Mouse (Mus musculus): ENCODE measurements around the gene Wfdc15a. TPM values are rescaled to one million over a fixed set of nuclear protein-coding genes. Genes with fewer than 3 reads are reported as not detected.

Gene Wfdc15a
- total RNA-seq (2023): not detected

DNA sequence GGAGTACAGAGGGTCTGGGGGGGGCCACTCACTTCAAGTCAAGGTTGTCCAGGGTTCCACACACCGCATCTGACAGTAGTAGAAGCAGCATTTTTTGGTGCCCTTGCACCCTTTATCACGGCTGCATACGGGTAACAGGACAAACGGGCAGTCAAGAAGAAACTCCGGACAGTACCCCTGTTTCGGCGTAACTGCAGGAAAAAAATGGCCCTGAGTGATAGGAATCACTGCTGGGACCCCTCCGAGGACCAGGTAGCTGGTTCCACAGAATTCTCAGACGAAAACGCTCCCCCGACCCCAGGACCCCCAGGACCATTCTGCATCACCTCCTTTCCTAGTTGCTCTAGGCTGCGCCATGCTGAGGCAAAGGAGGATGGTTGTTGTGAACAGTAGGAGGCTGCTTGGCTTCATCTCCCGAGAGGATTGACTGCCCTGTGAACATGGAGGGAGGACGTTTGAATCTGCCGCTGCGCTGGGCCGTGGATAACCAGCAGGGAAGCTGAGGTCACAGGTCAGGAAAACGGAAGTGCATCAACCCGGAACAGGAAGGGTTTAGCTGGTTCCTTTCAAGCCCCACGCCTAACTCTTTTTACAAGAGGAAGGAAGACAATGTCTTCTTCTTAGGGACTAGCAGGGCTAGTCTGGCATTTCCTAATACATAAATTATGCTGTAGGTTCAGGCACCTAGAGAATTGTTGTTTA, at the start of gene Wfdc15a:
TSS of gene Wfdc15a (minus strand) at position 505 of the 702 bp plus-strand sequence.

DNA sequence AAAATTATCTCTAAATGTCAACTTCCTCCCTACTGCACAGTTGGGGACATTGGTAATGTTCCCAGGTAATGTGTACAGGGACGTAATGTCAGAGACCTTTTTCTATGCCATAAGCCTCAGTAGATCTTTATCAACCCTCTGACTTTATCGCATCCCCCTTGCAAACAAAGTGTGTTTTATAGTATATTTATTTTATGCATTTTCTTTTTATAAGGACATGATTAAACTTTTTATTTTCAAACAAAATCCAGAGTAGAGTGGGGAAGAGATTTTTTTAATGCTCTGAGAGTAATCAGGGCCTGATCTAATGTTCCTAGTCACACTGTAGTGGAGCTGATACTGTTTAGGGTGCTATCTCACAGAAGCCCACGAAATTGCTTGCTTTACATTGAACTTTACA, 38.4 kb upstream of the Wfdc15a start, which contains the start of gene Svs2:
TSS of gene Svs2 (minus strand) at position 101 of the 400 bp plus-strand sequence.

DNA sequence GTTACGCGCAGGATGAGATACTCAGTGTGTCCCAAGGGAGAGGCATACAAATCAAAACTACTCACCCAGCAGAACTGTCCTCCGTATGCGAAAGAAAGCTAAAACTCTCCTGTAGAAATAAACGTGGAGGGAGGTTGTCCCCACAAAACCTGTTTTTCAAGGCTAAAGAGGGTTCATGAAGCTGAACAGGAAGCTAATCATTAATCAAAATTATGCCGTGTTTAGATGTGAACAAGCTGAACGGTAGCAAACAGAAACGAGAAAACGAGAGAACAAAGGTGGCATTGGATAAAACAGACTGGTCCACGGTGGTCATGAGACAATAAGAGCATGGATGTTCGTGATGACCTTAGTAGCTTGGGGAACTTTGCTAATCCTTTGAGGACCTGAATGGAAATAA, 21.6 kb upstream of the Wfdc15a start, which contains the start of gene Wfdc15b:
TSS of gene Wfdc15b (minus strand) at position 139 of the 400 bp plus-strand sequence.

DNA sequence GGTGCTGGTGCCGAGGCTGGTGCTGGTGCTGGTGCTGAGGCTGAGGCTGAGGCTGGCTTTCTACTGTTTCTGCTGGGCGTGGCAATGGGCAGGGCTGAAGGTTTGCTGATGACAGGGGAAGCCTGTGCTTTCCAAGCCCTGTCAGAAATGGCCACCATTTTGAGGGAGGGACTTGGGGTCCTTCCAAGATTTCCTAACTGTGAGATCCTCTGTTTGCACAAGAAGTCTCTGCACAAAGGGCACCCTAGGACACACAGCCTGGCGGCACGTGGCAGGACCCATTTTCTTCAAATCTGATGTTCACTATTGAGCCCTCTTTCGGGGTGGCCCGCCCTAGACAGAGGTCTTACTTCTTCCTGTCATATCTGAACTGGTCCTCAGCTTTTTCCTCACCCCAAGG, 9.4 kb downstream of the Wfdc15a start, which contains the start of gene Wfdc12:
TSS of gene Wfdc12 (minus strand) at position 33 of the 400 bp plus-strand sequence.

DNA sequence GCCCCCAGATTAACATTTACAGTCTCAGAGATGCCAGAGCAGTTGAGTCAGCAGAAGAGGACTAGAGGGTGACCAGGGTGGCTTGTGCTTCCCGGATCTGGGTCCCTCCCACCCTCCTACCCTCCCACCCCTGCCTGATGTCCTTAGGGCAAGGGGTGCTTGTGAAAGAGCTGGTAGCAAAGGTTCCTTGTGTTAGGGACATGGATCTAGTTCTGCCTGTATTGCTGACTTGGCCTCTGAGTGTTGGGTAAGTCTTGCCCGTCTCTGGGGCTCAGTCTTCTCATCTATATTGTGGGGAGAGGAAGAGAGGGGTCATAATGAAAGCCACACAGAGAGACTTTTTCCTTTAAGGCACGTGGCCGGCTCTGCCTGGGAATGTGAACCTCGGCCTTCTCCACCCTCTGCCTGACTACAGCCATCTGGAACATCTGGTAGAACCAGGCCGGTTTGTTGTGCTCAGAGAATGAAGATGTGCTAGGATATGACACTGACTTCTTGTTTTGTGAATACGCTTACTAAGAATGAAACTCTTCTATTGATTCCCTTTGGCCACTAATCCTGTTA, 17.2 kb downstream of the Wfdc15a start, which contains the start of gene Wfdc5:
TSS of gene Wfdc5 (minus strand) at position 51 of the 564 bp plus-strand sequence.

DNA sequence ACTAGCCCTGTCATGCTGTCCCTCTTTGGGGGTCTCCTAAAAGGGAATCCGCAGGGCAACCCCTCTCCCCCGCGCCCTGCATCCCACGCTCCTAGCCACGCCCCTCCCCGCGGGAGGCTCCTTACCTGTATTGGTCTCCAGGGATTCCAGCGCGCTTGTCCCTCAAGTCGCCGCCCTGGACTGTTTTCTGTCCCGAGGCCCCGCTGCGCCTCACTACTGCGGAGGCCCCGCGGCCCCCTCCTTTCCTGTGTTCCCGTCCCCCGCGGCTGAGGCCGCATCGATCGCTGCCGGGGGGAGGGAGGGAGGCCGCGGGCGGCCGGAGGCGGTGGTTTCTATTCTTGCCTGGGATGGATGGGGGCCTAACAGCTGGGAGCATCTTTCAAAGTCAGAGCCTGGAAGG, 29.0 kb downstream of the Wfdc15a start, which contains the start of gene Kcns1:
TSS of gene Kcns1 (minus strand) at position 212 of the 400 bp plus-strand sequence.

Other genes starting within 250 kb of the Wfdc15a start
- gene Ywhab, start 205.2 kb downstream of the Wfdc15a start, total RNA-seq (2023): 100 to 1,000 TPM; 130 to 135 TPM
- gene Pabpc1l, start 174.7 kb downstream of the Wfdc15a start, total RNA-seq (2023): 10 to 100 TPM in 1 of 2 experiments, 1 to 10 TPM in 1; 5.3 to 11.1 TPM
- 100 to 1,000 TPM; 323 to 326 TPM for gene Stk4, start 129.8 kb downstream of the Wfdc15a start, total RNA-seq (2023)
- 10 to 100 TPM; 75.3 to 84.3 TPM for gene Tomm34, start 129.0 kb downstream of the Wfdc15a start, total RNA-seq (2023)
- not detected for gene Kcns1, start 29.0 kb downstream of the Wfdc15a start, total RNA-seq (2023)
- gene Wfdc5, start 17.4 kb downstream of the Wfdc15a start, total RNA-seq (2023): not detected
- not detected for gene Wfdc12, start 9.5 kb downstream of the Wfdc15a start, total RNA-seq (2023)
- gene Wfdc15b, start 21.5 kb upstream of the Wfdc15a start, total RNA-seq (2023): not detected
- not detected for gene Svs2, start 38.3 kb upstream of the Wfdc15a start, total RNA-seq (2023)
- gene Svs3b, start 56.5 kb upstream of the Wfdc15a start, total RNA-seq (2023): not detected
- not detected for gene Svs4, start 78.3 kb upstream of the Wfdc15a start, total RNA-seq (2023)
- not detected for gene Svs3a, start 89.1 kb upstream of the Wfdc15a start, total RNA-seq (2023)
- gene Svs6, start 116.6 kb upstream of the Wfdc15a start, total RNA-seq (2023): not detected
- gene Svs5, start 132.6 kb upstream of the Wfdc15a start, total RNA-seq (2023): not detected
- 1 to 10 TPM; 6.9 to 9.3 TPM for gene Slpi, start 189.0 kb upstream of the Wfdc15a start, total RNA-seq (2023)
- gene Rbpjl, start 203.0 kb upstream of the Wfdc15a start, total RNA-seq (2023): not detected
- not detected for gene Matn4, start 205.0 kb upstream of the Wfdc15a start, total RNA-seq (2023)
- gene Sdc4, start 243.8 kb upstream of the Wfdc15a start, total RNA-seq (2023): 1 to 10 TPM; 3.3 to 3.8 TPM

Data from T-cell, adult 66 days (primary cell).